8 mouse cellular contexts compared by ENCODE assay signal in genomic region chr8:85083108-85083813, GRCm38 (mm10). TPM values are rescaled to one million over a fixed set of nuclear protein-coding genes. Genes with fewer than 3 reads are reported as not detected.
DNase-seq lines count a peak whose midpoint lies in the region; ATAC-seq and TF ChIP-seq lines count a peak whose summit lies in the region.

Man2b1 (plus strand) TSS chr8:85083270.

- peak; percentile 94 for TF ChIP-seq POLR2A in cortical plate, adult 2 months (IDR thresholded peaks at IDR 0.05; ENCODE audit: extremely low read depth, insufficient read depth, low read length)

- H3K27ac ChIP-seq in cortical plate, adult 2 months (ENCODE audit: insufficient read depth, low read length), result no peak within 1 kb of the TSS

- no peak for TF ChIP-seq CTCF in cortical plate, adult 2 months (IDR thresholded peaks at IDR 0.05; ENCODE audit: extremely low read depth, insufficient read depth, low read length)

- peak; percentile 88 for ATAC-seq in activated CD4-positive, CD25-positive, alpha-beta regulatory T cell, adult 4 months
- peak; percentile 89 for ATAC-seq in inflammation-experienced regulatory T-cells, adult 6 months
- peak; percentile 81 for ATAC-seq in megakaryocyte-erythroid progenitor cell, adult 5-6 weeks (replicated peaks; ENCODE audit: low FRiP score, low TSS enrichment, poor library complexity, severe bottlenecking)

- intact Hi-C loops in left cerebral cortex, postnatal 10 days (cut with DNase I), result loop anchor here (5.0 kb wide), 1 partner anchor 189 kb away; no protein-coding TSS in a partner anchor

- H3K4me1 ChIP-seq in cortical plate, adult 2 months (ENCODE audit: control insufficient read depth, insufficient read depth, low read length), result peaks cover 9% of the 10 kb centered on the region

- peak within 1 kb of the TSS; percentile 69 for H3K4me3 ChIP-seq in cortical plate, adult 2 months (ENCODE audit: insufficient read depth, low read length)

- DNase-seq in gastrocnemius, postnatal 10 days, result peak; percentile 80
- DNase-seq in left cerebral cortex, postnatal 10 days (ENCODE audit: extremely low spot score in 1 of 2, low spot score in 2 of 2), result peak; percentile 85 to 95
- DNase-seq in right cerebral cortex, postnatal 25 days, result peak; percentile 87
- peak; percentile 84 to 90 for DNase-seq in urinary bladder, postnatal 4 days (ENCODE audit: low spot score in 2 of 2)

RNA-seq across cellular contexts. Expression of gene Man2b1, which starts in this region (rescaled TPM):
- 10 to 100 TPM; 64.8 to 82.0 TPM for polyA plus RNA-seq in activated CD4-positive, CD25-positive, alpha-beta regulatory T cell, adult 4 months (2017; shearing (Covaris generic))
- 49.2 and 50.1 TPM in 2 replicates for polyA plus RNA-seq in cortical plate, adult 2 months (2012; rRNA removed)
- total RNA-seq in gastrocnemius, postnatal 10 days (2021), result 10 to 100 TPM; 16.6 to 20.9 TPM
- 10 to 100 TPM; 80.8 to 94.7 (median 83.8) TPM for polyA plus RNA-seq in inflammation-experienced regulatory T-cells, adult 6 months (2017; shearing (Covaris generic))
- 10 to 100 TPM; 35.6 to 37.2 TPM for total RNA-seq in left cerebral cortex, postnatal 10 days (2021)
- total RNA-seq in megakaryocyte-erythroid progenitor cell, adult 5-6 weeks (2014; fragmentation: Nextera tagmentation), result 30.8 and 30.9 TPM in 2 replicates
- total RNA-seq in megakaryocyte-erythroid progenitor cell, adult 5-6 weeks (2017), result 9.8 and 13.8 TPM in 2 replicates
